Mouse (Mus musculus): ENCODE data around the gene Ormdl3. TPM values are rescaled to one million over a fixed set of nuclear protein-coding genes. Genes with fewer than 3 reads are reported as not detected.

The Ormdl3 gene
- polyA plus RNA-seq, 2 experiments, result 12.9 to 76.8 TPM

- Histone ChIP-seq H3K36me3 (ENCODE audit: control insufficient read depth, insufficient read depth, low read length) (peaks cover 19% of the 10 kb centered on the region), H3K27ac (replicated peaks; ENCODE audit: low read depth, low read length) (no peak overlapping the region), H3K9ac (ENCODE audit: low read depth, low read length, severe bottlenecking) (no peak overlapping the region), H3K4me2 (replicated peaks; ENCODE audit: low read depth, low read length, severe bottlenecking) (no peak overlapping the region), H3K4me3 (replicated peaks; ENCODE audit: low read length) (no peak overlapping the region), H3K9me3 (ENCODE audit: control insufficient read depth, low read length) (no peaks in the 10 kb centered on the region), H3K27me3 (ENCODE audit: control insufficient read depth, insufficient read depth, low read length) (no peaks in the 10 kb centered on the region), H3K4me1 (ENCODE audit: control insufficient read depth, insufficient read depth, low read length) (no peaks in the 10 kb centered on the region)
- 86% methylated on average over 5 of the region's 5 CpGs for WGBS
- DNase-seq (ENCODE audit: low spot score) (no peak), ATAC-seq (ENCODE audit: low FRiP score, low read depth) (no peak)
- TF ChIP-seq POLR2A (IDR thresholded peaks at IDR 0.05; ENCODE audit: borderline replicate concordance, extremely low read depth, insufficient read depth, insufficient read length), result no peak
Observed at GRCm38 (mm10) chr11:98577776-98578175, 9.4 kb downstream of the Ormdl3 start.

DNA sequence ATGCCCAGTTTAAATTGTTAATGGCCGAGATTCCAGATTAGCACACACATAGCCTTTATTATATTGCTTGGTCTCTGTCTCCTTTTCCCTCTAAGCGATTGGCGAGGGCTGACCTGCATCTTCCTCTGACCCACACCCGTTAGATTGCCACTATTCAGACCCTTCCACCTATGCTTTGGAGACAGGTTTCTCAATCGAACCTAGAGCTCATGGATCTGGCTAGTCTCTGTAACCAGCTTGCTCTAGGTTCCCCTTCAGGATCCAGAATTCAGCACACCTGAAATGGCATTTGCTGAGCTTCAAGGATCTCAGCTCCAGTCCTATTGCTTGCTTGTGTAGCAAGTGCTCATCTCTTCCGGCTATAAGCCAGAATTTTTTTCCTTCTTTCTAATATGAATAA, 17.7 kb downstream of the Ormdl3 start:
- no peak overlapping the region for H3K4me3 ChIP-seq (replicated peaks; ENCODE audit: low read length)
- TF ChIP-seq POLR2A (IDR thresholded peaks at IDR 0.05; ENCODE audit: borderline replicate concordance, extremely low read depth, insufficient read depth, insufficient read length), result no peak
- no peaks in the 10 kb centered on the region for H3K27me3 ChIP-seq (ENCODE audit: control insufficient read depth, insufficient read depth, low read length)
- H3K9me3 ChIP-seq (ENCODE audit: control insufficient read depth, low read length), result no peaks in the 10 kb centered on the region
- no peak overlapping the region for H3K4me2 ChIP-seq (replicated peaks; ENCODE audit: low read depth, low read length, severe bottlenecking)
- no peak overlapping the region for H3K9ac ChIP-seq (ENCODE audit: low read depth, low read length, severe bottlenecking)
- WGBS, result 74% methylated on average over 6 of the region's 6 CpGs
- DNase-seq (ENCODE audit: low spot score) (no peak), ATAC-seq (ENCODE audit: low FRiP score, low read depth) (no peak)
- no peak overlapping the region for H3K27ac ChIP-seq (replicated peaks; ENCODE audit: low read depth, low read length)
- H3K4me1 ChIP-seq (ENCODE audit: control insufficient read depth, insufficient read depth, low read length), result no peaks in the 10 kb centered on the region
- no peaks in the 10 kb centered on the region for H3K36me3 ChIP-seq (ENCODE audit: control insufficient read depth, insufficient read depth, low read length)

GRCm38 (mm10) chr11:98568326-98568725, 18.8 kb downstream of the Ormdl3 start:
- ATAC-seq (ENCODE audit: low FRiP score, low read depth) (no peak), DNase-seq (ENCODE audit: low spot score) (no peak)
- H3K27me3 ChIP-seq (ENCODE audit: control insufficient read depth, insufficient read depth, low read length), result no peaks in the 10 kb centered on the region
- no peak overlapping the region for H3K27ac ChIP-seq (replicated peaks; ENCODE audit: low read depth, low read length)
- H3K9me3 ChIP-seq (ENCODE audit: control insufficient read depth, low read length), result no peaks in the 10 kb centered on the region
- H3K4me3 ChIP-seq (replicated peaks; ENCODE audit: low read length), result no peak overlapping the region
- 78% methylated on average over 8 of the region's 8 CpGs for WGBS
- H3K36me3 ChIP-seq (ENCODE audit: control insufficient read depth, insufficient read depth, low read length), result no peaks in the 10 kb centered on the region
- no peak overlapping the region for H3K4me2 ChIP-seq (replicated peaks; ENCODE audit: low read depth, low read length, severe bottlenecking)
- H3K4me1 ChIP-seq (ENCODE audit: control insufficient read depth, insufficient read depth, low read length), result no peaks in the 10 kb centered on the region
- TF ChIP-seq POLR2A (IDR thresholded peaks at IDR 0.05; ENCODE audit: borderline replicate concordance, extremely low read depth, insufficient read depth, insufficient read length), result no peak
- no peak overlapping the region for H3K9ac ChIP-seq (ENCODE audit: low read depth, low read length, severe bottlenecking)

DNA sequence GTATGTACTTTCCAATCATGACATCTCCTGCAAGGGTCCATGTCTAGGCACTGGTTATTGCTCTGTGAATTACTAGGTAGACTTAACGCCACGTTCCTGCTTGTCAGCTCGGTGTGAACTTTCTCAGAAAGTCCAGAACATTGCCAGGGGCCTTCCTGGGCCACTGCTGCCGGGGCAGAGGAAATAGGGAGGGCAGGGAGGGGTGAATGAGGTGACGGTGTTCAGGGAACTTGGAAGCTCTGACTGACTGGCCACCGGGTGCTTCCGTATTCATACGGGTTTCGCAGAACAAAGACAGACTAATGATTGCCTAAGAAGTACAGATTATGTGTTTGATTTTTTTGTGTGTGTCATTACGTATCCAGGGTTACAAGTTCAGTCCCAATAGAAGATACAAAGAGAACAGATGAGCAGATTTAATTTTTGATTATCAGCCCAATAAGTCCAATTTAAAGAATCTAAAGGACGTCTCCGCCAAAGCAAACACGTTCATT, 23.2 kb downstream of the Ormdl3 start:
- 65% methylated on average over 13 of the region's 13 CpGs for WGBS
- H3K4me2 ChIP-seq (replicated peaks; ENCODE audit: low read depth, low read length, severe bottlenecking), result no peak overlapping the region
- no peak overlapping the region for H3K27ac ChIP-seq (replicated peaks; ENCODE audit: low read depth, low read length)
- H3K9ac ChIP-seq (ENCODE audit: low read depth, low read length, severe bottlenecking), result no peak overlapping the region
- H3K36me3 ChIP-seq (ENCODE audit: control insufficient read depth, insufficient read depth, low read length), result no peaks in the 10 kb centered on the region
- H3K27me3 ChIP-seq (ENCODE audit: control insufficient read depth, insufficient read depth, low read length), result no peaks in the 10 kb centered on the region
- no peaks in the 10 kb centered on the region for H3K4me1 ChIP-seq (ENCODE audit: control insufficient read depth, insufficient read depth, low read length)
- no peak for ATAC-seq (ENCODE audit: low FRiP score, low read depth)
- TF ChIP-seq POLR2A (IDR thresholded peaks at IDR 0.05; ENCODE audit: borderline replicate concordance, extremely low read depth, insufficient read depth, insufficient read length), result no peak
- no peak for DNase-seq (ENCODE audit: low spot score)
- no peak overlapping the region for H3K4me3 ChIP-seq (replicated peaks; ENCODE audit: low read length)
- H3K9me3 ChIP-seq (ENCODE audit: control insufficient read depth, low read length), result no peaks in the 10 kb centered on the region

DNA sequence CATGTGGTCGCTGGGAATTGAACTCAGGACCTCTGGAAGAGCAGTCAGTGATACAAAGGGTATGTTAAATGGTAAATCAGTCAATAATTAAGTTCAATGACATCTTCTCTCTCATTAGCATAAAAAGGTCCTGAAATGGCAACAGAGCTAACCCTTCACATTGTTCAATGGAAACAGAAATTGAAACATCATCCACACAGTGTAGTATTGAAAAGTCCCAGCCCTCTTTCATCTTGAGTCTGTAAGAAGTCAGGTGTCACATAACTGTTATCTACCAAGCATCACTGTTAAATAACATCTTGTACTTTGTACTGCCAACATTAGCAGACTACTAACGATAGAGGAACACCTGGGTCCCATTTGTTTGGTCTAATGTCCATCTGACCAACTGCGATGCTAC, 24.1 kb downstream of the Ormdl3 start:
- H3K27me3 ChIP-seq (ENCODE audit: control insufficient read depth, insufficient read depth, low read length), result no peaks in the 10 kb centered on the region
- TF ChIP-seq POLR2A (IDR thresholded peaks at IDR 0.05; ENCODE audit: borderline replicate concordance, extremely low read depth, insufficient read depth, insufficient read length), result no peak
- no peak overlapping the region for H3K27ac ChIP-seq (replicated peaks; ENCODE audit: low read depth, low read length)
- no peaks in the 10 kb centered on the region for H3K4me1 ChIP-seq (ENCODE audit: control insufficient read depth, insufficient read depth, low read length)
- H3K9ac ChIP-seq (ENCODE audit: low read depth, low read length, severe bottlenecking), result no peak overlapping the region
- H3K9me3 ChIP-seq (ENCODE audit: control insufficient read depth, low read length), result no peaks in the 10 kb centered on the region
- ATAC-seq (ENCODE audit: low FRiP score, low read depth), result no peak
- WGBS, result 81% methylated on average over 3 of the region's 3 CpGs
- no peaks in the 10 kb centered on the region for H3K36me3 ChIP-seq (ENCODE audit: control insufficient read depth, insufficient read depth, low read length)
- DNase-seq (ENCODE audit: low spot score), result no peak
- H3K4me3 ChIP-seq (replicated peaks; ENCODE audit: low read length), result no peak overlapping the region
- no peak overlapping the region for H3K4me2 ChIP-seq (replicated peaks; ENCODE audit: low read depth, low read length, severe bottlenecking)

DNA sequence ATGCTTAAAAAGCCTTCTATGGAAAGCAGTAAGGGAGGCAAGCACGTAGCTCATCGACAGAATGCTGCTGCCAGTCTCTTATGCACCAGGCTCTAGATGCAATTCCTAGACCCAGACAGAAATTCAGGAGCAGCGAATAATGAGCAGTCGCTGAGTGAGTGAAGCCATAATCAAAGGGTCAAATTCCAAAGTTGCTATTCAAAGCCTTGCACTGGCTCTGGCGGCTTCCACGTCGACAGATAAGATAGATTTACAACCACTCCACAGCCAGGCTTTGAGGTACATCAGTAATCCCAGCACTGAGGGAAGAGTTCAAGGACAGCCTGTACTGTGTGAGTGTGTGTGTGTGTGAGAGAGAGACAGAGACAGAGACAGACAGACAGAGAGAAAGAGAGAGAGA, 26.2 kb downstream of the Ormdl3 start:
- no peak for DNase-seq (ENCODE audit: low spot score)
- WGBS, result 16% methylated on average over 7 of the region's 7 CpGs
- ATAC-seq (ENCODE audit: low FRiP score, low read depth), result no peak
- no peaks in the 10 kb centered on the region for H3K27me3 ChIP-seq (ENCODE audit: control insufficient read depth, insufficient read depth, low read length)
- no peak overlapping the region for H3K4me3 ChIP-seq (replicated peaks; ENCODE audit: low read length)
- no peak overlapping the region for H3K27ac ChIP-seq (replicated peaks; ENCODE audit: low read depth, low read length)
- no peaks in the 10 kb centered on the region for H3K4me1 ChIP-seq (ENCODE audit: control insufficient read depth, insufficient read depth, low read length)
- TF ChIP-seq POLR2A (IDR thresholded peaks at IDR 0.05; ENCODE audit: borderline replicate concordance, extremely low read depth, insufficient read depth, insufficient read length), result no peak
- no peaks in the 10 kb centered on the region for H3K9me3 ChIP-seq (ENCODE audit: control insufficient read depth, low read length)
- H3K9ac ChIP-seq (ENCODE audit: low read depth, low read length, severe bottlenecking), result no peak overlapping the region
- no peak overlapping the region for H3K4me2 ChIP-seq (replicated peaks; ENCODE audit: low read depth, low read length, severe bottlenecking)
- H3K36me3 ChIP-seq (ENCODE audit: control insufficient read depth, insufficient read depth, low read length), result no peaks in the 10 kb centered on the region

Measured in limb, embryonic 14.5 days (tissue).